Mouse (Mus musculus) megakaryocyte-erythroid progenitor cell, adult 5-6 weeks (primary cell): Measurements from ENCODE around the gene Gm20920. TPM values are rescaled to one million over a fixed set of nuclear protein-coding genes. Genes with fewer than 3 reads are reported as not detected.
"Not testable (repeated sequence)": the region's sequence is repeated elsewhere in the genome, so short reads cannot be mapped to it uniquely, and the experiment has no call there.

ENCODE experiments used
- ATAC-seq: replicated peaks from 2 replicates; pipeline ENCODE4 v1.8.0; 2016; ENCODE audit warnings: mild to moderate bottlenecking, inconsistent platforms; ENCODE audit not compliant: severe bottlenecking, poor library complexity, low FRiP score, low TSS enrichment
- total RNA-seq, 2 experiments: library from RNA; stranded (forward) in 1 of 2; stranded (reverse) in 1 of 2; fragments of 200-1000, 215-1000 nt in 1 of 2; fragments of >200 nt in 1 of 2; fragmentation: Nextera tagmentation in 1 of 2; gene quantifications; 2 replicates each; pipeline ENCODE4 v1.2.3; 2014 to 2017

Gm20920 gene
- total RNA-seq (2014; fragmentation: Nextera tagmentation), result not detected in 2 replicates
- total RNA-seq (2017), result not detected in 2 replicates

DNA sequence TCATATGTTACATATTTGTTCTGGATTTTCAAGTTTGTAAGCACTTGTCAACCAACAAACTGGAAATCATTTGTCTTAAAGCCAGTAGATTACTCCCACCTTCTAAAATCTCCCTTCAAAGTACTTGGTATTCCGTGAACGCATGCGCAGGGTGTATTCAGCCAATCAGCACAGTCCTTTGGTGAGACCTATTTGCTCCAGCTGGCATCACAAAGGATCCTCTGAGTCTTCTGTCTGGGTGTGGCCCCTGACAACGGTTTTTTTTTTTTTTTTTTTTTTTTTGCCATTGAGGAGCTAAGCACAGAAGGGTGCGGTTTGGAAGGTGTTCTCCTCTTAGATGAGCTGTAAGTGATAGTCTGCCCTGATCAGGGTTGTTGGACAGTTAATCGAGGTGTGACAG lies at the start of gene Gm20920:
Gene Gm20920 (plus strand): TSS at position 301 of the 400 bp plus-strand sequence.
- ATAC-seq, result not testable (repeated sequence)
